Comparison of ENCODE assay signal across 13 mouse cellular contexts in the genomic region with DNA sequence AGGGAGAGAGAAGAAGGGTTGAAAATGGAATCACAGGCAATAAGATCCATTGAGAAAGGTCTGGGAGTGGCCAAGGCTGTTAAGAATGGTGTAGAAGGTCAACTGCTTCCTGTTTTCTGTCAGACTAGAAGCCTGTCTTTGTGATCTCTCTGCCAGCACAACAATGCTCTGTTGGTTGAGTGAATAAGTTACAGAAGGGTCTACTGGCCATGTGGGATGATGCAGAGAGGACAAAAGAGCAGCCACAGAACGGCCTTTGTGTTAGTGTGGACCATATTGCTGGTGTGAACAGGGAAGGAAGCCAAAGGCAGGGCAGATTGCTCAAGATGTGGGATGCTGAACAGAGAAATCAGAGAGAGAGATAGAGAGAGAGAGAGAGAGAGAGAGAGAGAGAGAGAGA. TPM values are rescaled to one million over a fixed set of nuclear protein-coding genes. Genes with fewer than 3 reads are reported as not detected.
A peak's percentile ranks its signal among the peaks of the same experiment; 100 is the strongest.
DNase-seq lines count a peak whose midpoint lies in the region; ATAC-seq and TF ChIP-seq lines count a peak whose summit lies in the region.
"Had no signal": no experiment of that assay in that cellular context is flagged by ENCODE, and none has a peak within 500 bp of the region (broad histone marks: within the 10 kb centered on the region; RNA-seq: fewer than 3 reads in every experiment).

No protein-coding gene starts in this region.

- no peaks in the 10 kb centered on the region for H3K36me3 ChIP-seq in kidney, embryonic 16.5 days (ENCODE audit: insufficient read depth, low read length)
- H3K36me3 ChIP-seq in CH12.LX (replicated peaks in 1 of 2; ENCODE audit: control insufficient read depth in 1 of 2, insufficient read depth in 1 of 2, low read length in 1 of 2) (peaks cover 0 to 2% of the 10 kb centered on the region in 2 experiments), macrophage (ENCODE audit: inconsistent target) (no peaks in the 10 kb centered on the region)
- H3K36me3 ChIP-seq: embryonic facial prominence, embryonic 10.5 days; forebrain, embryonic 12.5 days; G1E; midbrain, embryonic 10.5 days; neural tube, embryonic 12.5 days had no signal

- TF ChIP-seq CTCF in CH12.LX (conservative IDR thresholded peaks at IDR 0.05 in 1 of 2, IDR thresholded peaks at IDR 0.05 in 1 of 2; ENCODE audit: low read depth in 2 of 2, low read length in 2 of 2): no peak

- no peak for ATAC-seq in kidney, embryonic 16.5 days (ENCODE audit: low FRiP score, low TSS enrichment)

- peak overlapping the region; percentile 34; the same call in 1 of the 2 replicates for H3K27ac ChIP-seq in kidney, embryonic 16.5 days (ENCODE audit: low read length)
- peak overlapping the region; percentile 96 for H3K27ac ChIP-seq in CH12.LX (ENCODE audit: insufficient read depth, low read depth)
- H3K27ac ChIP-seq in macrophage: peak overlapping the region; percentile 77
- H3K27ac ChIP-seq: embryonic facial prominence, embryonic 10.5 days; forebrain, embryonic 12.5 days; midbrain, embryonic 10.5 days; neural tube, embryonic 12.5 days had no signal

- no peak for TF ChIP-seq POLR2A in CH12.LX (IDR thresholded peaks at IDR 0.05; ENCODE audit: low read depth, low read length)

- in situ Hi-C loops in CH12.LX (cut with MboI; ENCODE audit: low pct_ligation_motif_present, low pct_unique_long_range_greater_than_20kb, low sequenced_read_pairs): loop anchor here (25.0 kb wide), 1 partner anchor 229 kb away; the partner anchor contains the start of genes Mesd and Tlnrd1

- dilution Hi-C loops in CH12.LX (cut with MboI; ENCODE audit: extremely low pct_ligation_motif_present, extremely low pct_unique_long_range_greater_than_20kb, low sequenced_read_pairs): no loop called here

- TF ChIP-seq RAD21 in CH12.LX (IDR thresholded peaks at IDR 0.05; ENCODE audit: low read depth, low read length): no peak

- no peaks in the 10 kb centered on the region for H3K27me3 ChIP-seq in kidney, embryonic 16.5 days (ENCODE audit: insufficient read depth, low read length)
- no peaks in the 10 kb centered on the region for H3K27me3 ChIP-seq in CH12.LX (replicated peaks)
- H3K27me3 ChIP-seq: forebrain, embryonic 12.5 days; neural tube, embryonic 12.5 days had no signal

- no peak for DNase-seq in kidney, postnatal 10 days
- DNase-seq in CH12.LX (ENCODE audit: extremely low read depth) (no peak), adipocyte (ENCODE audit: low spot score) (peak; percentile 34)
- DNase-seq in frontal cortex, postnatal 10 days (ENCODE audit: low spot score in 2 of 2): no peak
- no peak for DNase-seq in urinary bladder, postnatal 14 days (ENCODE audit: low spot score)
- DNase-seq: right cerebral cortex, postnatal 14 days had no signal

- TF ChIP-seq EP300 in CH12.LX (IDR thresholded peaks at IDR 0.05; ENCODE audit: low read length): no peak

- H3K9me3 ChIP-seq in kidney, embryonic 16.5 days (ENCODE audit: low read length): no peaks in the 10 kb centered on the region; the same call in 1 of the 2 replicates
- H3K9me3 ChIP-seq in CH12.LX (replicated peaks; ENCODE audit: low read length): peaks cover 14% of the 10 kb centered on the region
- H3K9me3 ChIP-seq: embryonic facial prominence, embryonic 10.5 days; forebrain, embryonic 12.5 days; G1E; midbrain, embryonic 10.5 days; neural tube, embryonic 12.5 days had no signal

- no peak overlapping the region for H3K9ac ChIP-seq in kidney, embryonic 16.5 days (replicated peaks; ENCODE audit: low read length)
- no peak overlapping the region; the same call in 1 of the 2 replicates for H3K9ac ChIP-seq in CH12.LX (ENCODE audit: insufficient read depth, low read depth)
- H3K9ac ChIP-seq: forebrain, embryonic 12.5 days; neural tube, embryonic 12.5 days had no signal

- no peaks in the 10 kb centered on the region for H3K4me1 ChIP-seq in kidney, embryonic 16.5 days (ENCODE audit: insufficient read depth, low read length)
- peaks cover 22 to 69% of the 10 kb centered on the region in 2 experiments for H3K4me1 ChIP-seq in CH12.LX (ENCODE audit: control insufficient read depth in 1 of 2, insufficient read depth in 2 of 2)
- H3K4me1 ChIP-seq: embryonic facial prominence, embryonic 10.5 days; forebrain, embryonic 12.5 days; midbrain, embryonic 10.5 days; neural tube, embryonic 12.5 days had no signal

- peaks cover 14% of the 10 kb centered on the region for H3K79me2 ChIP-seq in CH12.LX (replicated peaks; ENCODE audit: control insufficient read depth, extremely low read depth, insufficient read depth, poor library complexity, severe bottlenecking)
- peaks cover 15% of the 10 kb centered on the region; the same call in 1 of the 2 replicates for H3K79me2 ChIP-seq in macrophage (ENCODE audit: inconsistent target)

- H3K4me3 ChIP-seq in kidney, embryonic 16.5 days (ENCODE audit: low read length): no peak overlapping the region
- no peak overlapping the region for H3K4me3 ChIP-seq in CH12.LX (replicated peaks in 1 of 3; ENCODE audit: low read depth in 2 of 3, low read length in 2 of 3, poor library complexity in 1 of 3)
- H3K4me3 ChIP-seq in macrophage (ENCODE audit: inconsistent target): no peak overlapping the region
- H3K4me3 ChIP-seq: embryonic facial prominence, embryonic 10.5 days; forebrain, embryonic 12.5 days; midbrain, embryonic 10.5 days; neural tube, embryonic 12.5 days had no signal

- no peak overlapping the region for H3K4me2 ChIP-seq in kidney, embryonic 16.5 days (replicated peaks; ENCODE audit: low read depth, low read length)
- H3K4me2 ChIP-seq in CH12.LX (ENCODE audit: insufficient read depth, low read depth, poor library complexity, severe bottlenecking): peak overlapping the region; percentile 39; the same call in 1 of the 2 replicates
- H3K4me2 ChIP-seq: forebrain, embryonic 12.5 days; neural tube, embryonic 12.5 days had no signal

- 73% methylated on average over 1 of the region's 1 CpGs for WGBS in kidney, embryonic 16.5 days
- WGBS in macrophage (ENCODE audit: missing documents): 22% methylated on average over 1 of the region's 1 CpGs

TF ChIP-seq in CH12.LX, 34 proteins besides CTCF, POLR2A, EP300 and RAD21:
- no peak for TF ChIP-seq SMC3 (IDR thresholded peaks at IDR 0.05; ENCODE audit: low read depth, low read length)
- no peak for TF ChIP-seq MAX (IDR thresholded peaks at IDR 0.05; ENCODE audit: low read length)
- no peak for TF ChIP-seq SIN3A (IDR thresholded peaks at IDR 0.05; ENCODE audit: low read length)
- TF ChIP-seq E2F4 (IDR thresholded peaks at IDR 0.05; ENCODE audit: insufficient replicate concordance, low read depth, low read length): no peak
- TF ChIP-seq ELF1 (IDR thresholded peaks at IDR 0.05; ENCODE audit: low read depth, low read length): no peak
- no peak for TF ChIP-seq RCOR1 (conservative IDR thresholded peaks at IDR 0.05; ENCODE audit: low read depth, low read length)
- no peak for TF ChIP-seq MEF2A (IDR thresholded peaks at IDR 0.05; ENCODE audit: borderline replicate concordance, low read depth, low read length)
- no peak for TF ChIP-seq POLR2AphosphoS2 (IDR thresholded peaks at IDR 0.05; ENCODE audit: low read depth, low read length)
- no peak for TF ChIP-seq HCFC1 (IDR thresholded peaks at IDR 0.05; ENCODE audit: low read depth, low read length)
- no peak for TF ChIP-seq MYC (IDR thresholded peaks at IDR 0.05; ENCODE audit: low read depth, low read length)
- TF ChIP-seq MXI1 (IDR thresholded peaks at IDR 0.05; ENCODE audit: low read depth, low read length): no peak

RNA-seq across cellular contexts. Expression of gene Stard5, which starts 27.0 kb away (rescaled TPM):
- polyA plus RNA-seq in kidney, embryonic 16.5 days (2015; fragmentation: Nextera tagmentation; extraction: Ambion mirVana): 30.9 and 31.7 TPM in 2 replicates
- 37.6 and 44.9 TPM in 2 replicates for total RNA-seq in CH12.LX (2012; rRNA removed)
- total RNA-seq in CH12.LX (2014; rRNA removed): 30.1 and 31.7 TPM in 2 replicates
- polyA plus RNA-seq in CH12.LX (2012; ENCODE audit: insufficient read length, low read depth): 33.1 and 39.2 TPM in 2 replicates
- 100 to 1,000 TPM in 3 of 26 experiments, 10 to 100 TPM in 23; 43.6 to 155 (median 65.3) TPM for total RNA-seq in macrophage (2018; cell fraction: chromatin; rRNA removed)
- total RNA-seq in macrophage (2018; cell fraction: cytosol; rRNA removed): 10 to 100 TPM; 24.2 to 49.4 (median 32.9) TPM
- total RNA-seq in macrophage (2018; cell fraction: nucleus; rRNA removed): 100 to 1,000 TPM in 2 of 26 experiments, 10 to 100 TPM in 24; 38.4 to 155 (median 62.9) TPM
- polyA plus RNA-seq in macrophage (2018): 28.1 to 48.0 TPM (median 29.5 TPM) in 3 replicates

Comparison
In these comparisons a context has a peak if more than half of its experiments do, and no peak if none do; other contexts are left out.
1. H3K27ac ChIP-seq: peak in every context shown above with its lines; median percentile 96 in CH12.LX; 77 in macrophage; 34 in kidney, embryonic 16.5 days.